Mouse (Mus musculus) c-Kit-positive CD71-positive TER-119-positive erythroid progenitor cells, embryonic 14.5 days (primary cell): Measurements from ENCODE around the gene Prpf31.

Experiments used
- DNase-seq: peaks from one replicate; pipeline ENCODE4 v3.0.0-alpha.2; 2013; ENCODE audit warnings: low spot score

Prpf31 gene

DNA sequence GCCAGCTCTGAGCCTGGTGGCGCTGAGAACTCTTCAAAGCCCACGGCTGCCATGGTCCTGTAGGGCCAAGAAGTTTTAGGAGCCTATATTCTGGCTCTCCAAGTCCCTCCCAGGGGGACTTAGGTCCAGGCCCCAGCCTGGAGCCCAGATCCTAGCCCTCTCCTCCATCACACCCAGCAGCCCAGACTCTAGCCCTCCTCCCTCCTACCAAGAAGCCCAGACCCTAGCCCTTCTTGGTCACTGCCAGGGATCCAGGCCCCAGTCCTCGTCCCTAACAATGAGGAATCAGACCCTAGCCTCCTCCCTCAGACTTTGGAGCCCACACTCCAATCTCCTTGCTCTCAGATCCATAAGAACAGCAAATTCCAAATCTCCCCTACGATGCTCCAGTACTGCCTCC lies 755 bp upstream of the Prpf31 start:
- DNase-seq = no peak

DNA sequence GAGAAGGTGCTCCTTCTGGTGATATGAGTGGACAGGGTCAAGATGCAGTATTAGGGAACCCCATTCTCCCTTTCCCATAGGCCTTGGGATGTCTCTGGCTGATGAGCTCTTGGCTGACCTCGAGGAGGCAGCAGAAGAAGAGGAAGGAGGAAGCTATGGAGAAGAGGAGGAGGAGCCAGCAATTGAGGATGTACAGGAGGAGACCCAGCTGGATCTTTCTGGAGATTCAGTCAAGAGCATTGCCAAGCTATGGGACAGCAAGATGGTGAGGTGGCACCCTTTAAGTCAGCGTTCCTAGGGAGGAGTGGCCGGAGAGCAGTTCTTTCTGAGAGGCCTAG lies 662 bp downstream of the Prpf31 start:
- no peak for DNase-seq

DNA sequence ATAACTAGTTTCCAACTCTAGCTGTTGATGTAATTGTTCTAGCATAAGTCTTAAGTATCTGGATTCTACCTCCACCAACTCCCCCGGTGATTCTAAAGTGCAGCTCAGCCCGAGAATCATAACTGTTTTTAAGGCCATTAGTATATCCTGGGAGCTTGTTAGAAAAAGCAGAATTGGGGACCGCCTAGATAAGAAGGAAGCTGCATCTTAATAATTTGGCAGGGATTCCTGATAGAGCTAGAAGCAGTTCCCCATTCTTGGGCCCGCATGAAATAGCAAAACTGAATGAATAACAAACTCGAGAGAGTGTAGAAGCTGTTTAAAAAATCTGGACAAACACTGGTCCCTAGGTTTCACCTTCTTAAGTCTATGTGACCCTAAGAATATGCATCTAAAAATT lies 13.6 kb downstream of the Prpf31 start:
- no peak for DNase-seq

DNA sequence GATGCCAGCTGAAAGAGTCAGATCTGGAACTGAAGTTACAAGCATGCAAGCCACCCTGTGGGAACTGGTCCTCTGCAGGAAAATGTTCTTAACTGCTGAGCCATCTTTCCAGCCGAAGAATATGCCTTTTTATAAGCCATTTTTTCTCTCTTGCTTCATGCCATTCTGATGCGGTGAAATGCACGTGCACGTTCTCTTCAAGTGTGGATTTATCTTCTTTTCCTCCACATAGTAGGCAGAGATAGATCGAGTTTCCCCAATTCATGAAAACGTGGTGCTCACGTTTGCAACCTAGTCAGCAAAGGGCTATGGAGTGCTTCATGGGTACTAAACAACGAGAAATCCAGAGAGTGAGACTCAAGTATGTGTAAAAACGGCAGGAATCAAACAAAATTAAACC lies 14.1 kb downstream of the Prpf31 start:
- DNase-seq = no peak

DNA sequence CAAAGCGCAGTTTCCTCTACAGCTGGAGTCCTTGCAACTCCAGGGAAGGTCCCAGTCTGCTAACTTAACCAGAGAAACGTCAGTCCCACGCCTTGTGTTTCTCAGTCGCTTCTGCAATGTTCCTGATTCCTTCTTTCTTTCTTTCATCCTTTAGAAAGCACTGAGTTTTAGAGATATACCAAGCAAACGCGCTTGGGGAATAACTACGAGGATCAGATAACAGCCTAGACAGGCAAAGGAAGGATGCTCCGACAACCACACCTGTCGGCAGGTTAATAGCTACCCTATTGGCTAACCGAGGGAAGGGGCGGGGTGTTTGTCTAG lies 14.5 kb downstream of the Prpf31 start:
- DNase-seq = no peak

DNA sequence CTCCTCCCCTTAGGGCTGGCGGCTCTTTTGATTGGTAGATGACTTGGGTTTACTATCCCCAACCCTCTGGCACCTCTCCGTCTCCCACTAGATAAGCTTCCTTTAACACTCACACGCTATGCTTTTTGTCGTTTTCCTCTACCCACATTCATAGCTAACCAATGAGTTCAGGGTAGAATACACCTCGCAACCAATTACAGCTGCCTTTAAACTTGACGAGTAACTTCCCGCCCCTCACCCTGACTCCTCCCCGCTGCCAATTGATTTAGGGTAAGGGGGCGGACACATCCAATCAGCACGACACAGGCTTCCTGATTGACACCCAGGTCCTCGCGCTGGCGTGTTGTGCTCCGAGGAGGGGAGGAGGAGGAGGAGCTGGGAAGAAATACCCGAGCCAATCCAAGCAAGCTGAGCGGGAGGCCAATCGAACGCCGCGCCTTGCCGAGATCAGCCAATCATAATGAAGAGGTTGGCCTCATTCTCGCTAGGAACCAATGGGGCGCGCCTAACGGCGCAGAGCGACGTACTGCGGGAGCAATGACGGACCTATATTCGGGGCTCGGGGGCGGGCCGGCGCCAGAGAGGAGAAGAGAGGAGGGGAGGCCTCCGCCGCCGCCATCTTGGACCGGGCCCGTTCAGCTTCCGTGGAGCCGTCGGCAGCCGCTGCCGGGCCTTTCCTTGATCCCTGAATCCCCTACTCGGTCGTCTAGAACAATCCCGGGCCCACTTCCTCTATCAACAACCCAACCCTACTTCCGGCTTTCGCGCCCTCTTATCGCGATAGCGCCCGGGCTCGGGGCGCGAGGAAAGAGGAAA lies 15.1 kb downstream of the Prpf31 start, which contains the start of gene Cnot3:
Cnot3 (plus strand) TSS at position 597 of the 816 bp plus-strand sequence.
- peak; percentile 98 for DNase-seq

DNA sequence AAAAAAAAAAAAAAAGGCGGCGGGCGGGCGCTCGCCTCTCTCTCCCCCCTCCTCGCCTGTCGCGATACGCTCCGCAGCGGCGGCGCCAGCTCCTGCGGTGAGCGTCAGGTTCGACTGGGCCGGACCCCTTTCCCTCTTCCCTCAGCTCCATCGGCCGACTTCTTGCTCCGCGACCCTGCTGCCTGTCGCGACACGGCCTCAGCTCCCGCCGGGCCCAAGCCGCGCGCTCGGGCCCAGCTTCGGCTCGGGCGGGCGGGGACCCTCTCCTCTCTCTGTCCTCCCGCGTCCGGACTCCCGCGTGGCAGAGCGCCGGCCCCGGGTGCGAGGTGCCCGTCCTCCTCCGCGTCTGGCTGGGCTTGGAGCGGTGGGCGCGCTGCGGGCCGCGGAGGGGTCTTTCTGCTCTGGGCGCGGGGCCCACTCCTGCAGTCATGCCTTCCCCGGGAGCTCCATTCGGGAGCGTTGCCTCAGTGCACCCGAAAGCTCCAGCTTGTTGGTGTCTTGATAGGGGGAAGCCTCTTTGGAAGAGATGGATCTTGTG lies 15.8 kb downstream of the Prpf31 start:
- DNase-seq = no peak

DNA sequence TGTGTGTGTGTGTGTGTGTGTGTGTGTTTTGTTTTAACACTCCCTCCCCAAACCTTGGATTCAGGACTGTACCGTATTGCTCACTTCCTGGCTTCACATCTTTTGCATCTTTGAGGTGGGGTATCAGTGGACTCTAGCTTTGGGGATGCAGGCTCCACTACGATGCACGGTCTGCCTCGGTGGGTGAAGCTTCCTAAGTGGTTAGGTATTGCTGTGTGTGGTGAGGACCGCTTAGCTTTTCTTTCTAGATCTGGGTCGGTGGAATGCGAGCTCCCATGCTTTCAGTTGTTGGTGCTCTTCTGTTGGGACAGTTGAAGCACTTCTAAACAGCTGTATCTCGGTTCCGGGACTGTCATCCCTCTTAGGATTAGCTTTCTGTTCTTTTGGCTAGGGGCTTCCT lies 16.4 kb downstream of the Prpf31 start:
- peak; percentile 13 for DNase-seq

DNA sequence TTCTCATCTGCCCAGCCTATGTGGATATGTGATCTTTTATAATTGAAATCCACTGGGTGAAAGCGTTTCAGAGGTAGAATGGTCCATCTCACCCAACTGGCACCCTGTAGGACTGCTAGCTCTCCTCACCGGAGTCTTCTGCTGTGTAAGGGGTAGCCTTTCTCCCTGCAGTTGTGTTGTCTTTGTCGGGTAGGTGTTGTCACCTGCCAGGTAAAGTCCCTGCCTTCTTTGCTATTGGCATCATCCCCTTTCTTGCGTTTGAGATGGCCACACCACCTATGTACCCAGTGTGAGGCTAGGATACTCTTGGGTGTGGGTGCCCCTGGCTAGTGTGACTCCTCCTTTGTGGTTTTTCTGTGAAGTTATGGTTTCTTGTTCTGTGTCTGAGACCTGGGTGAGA lies 16.9 kb downstream of the Prpf31 start:
- DNase-seq = peak; percentile 15

DNA sequence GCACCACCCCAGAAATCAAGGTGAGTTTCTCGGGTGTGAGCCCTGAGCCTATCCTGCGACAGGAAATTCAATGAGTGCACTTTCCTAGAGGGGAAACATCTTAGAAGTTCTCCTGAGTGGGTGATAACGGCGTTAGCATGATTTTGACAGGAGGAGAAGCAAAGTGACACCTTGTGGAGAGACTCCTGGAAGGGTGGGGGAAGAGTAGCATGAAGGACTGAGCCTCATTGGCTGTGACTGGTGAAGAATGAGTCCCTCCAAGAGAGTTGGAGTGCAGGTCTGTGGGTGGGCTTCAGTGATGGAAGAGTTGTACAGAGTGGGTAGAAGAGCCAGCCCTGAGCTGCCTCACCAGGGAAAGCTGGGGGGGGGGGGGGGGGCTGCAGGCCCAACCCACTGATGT lies 27.2 kb downstream of the Prpf31 start:
- DNase-seq = no peak

DNA sequence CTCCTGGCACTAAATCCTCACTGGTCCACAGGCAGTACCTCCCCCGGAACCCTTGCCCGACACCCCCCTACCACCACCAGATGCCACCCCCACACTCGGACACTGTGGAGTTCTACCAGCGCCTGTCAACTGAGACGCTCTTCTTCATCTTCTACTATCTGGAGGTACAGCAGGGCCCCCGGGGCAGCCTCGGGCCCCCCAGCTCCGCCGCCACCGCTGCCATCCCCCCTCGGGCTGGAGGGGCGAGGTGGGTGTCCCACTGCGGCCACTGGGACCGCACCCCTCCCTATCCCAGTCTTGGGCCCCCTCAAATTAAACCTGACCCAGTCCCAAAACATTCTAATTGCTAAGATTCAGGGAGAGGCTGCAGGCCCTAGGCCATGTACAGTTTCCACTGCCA lies 28.8 kb downstream of the Prpf31 start:
- DNase-seq = no peak

DNA sequence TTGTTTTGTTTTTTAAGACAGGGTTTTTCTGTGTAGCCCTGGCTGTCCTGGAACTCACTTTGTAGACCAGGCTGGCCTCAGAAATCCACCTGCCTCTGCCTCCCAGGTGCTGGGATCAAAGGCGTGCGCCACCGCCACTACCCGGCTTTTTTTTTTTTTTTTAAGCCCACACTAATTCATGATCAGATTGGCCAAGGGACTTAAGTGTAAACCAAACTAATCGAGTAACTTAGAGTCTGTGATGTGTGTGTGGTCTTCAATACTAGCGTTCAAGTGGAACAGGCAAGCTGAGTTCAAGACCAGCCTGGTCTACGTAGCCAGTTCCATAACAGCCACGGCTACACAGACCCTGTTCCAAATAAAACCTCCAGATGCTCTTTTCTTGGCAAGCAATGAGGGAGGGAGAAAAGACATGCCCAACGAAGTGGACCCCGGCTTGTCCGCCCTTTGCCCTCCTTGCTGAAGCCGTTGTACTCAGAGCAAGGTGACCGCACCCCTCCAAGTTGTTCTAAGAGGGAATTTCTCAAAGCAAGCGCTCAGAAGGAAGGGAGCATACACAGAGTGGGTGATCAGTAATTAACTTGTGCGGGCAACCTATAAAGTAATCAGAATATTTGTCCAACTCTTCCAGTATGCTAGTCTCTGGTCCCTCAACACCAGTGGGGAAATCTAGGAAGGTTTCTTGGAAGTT lies 34.9 kb downstream of the Prpf31 start:
- DNase-seq = no peak

DNA sequence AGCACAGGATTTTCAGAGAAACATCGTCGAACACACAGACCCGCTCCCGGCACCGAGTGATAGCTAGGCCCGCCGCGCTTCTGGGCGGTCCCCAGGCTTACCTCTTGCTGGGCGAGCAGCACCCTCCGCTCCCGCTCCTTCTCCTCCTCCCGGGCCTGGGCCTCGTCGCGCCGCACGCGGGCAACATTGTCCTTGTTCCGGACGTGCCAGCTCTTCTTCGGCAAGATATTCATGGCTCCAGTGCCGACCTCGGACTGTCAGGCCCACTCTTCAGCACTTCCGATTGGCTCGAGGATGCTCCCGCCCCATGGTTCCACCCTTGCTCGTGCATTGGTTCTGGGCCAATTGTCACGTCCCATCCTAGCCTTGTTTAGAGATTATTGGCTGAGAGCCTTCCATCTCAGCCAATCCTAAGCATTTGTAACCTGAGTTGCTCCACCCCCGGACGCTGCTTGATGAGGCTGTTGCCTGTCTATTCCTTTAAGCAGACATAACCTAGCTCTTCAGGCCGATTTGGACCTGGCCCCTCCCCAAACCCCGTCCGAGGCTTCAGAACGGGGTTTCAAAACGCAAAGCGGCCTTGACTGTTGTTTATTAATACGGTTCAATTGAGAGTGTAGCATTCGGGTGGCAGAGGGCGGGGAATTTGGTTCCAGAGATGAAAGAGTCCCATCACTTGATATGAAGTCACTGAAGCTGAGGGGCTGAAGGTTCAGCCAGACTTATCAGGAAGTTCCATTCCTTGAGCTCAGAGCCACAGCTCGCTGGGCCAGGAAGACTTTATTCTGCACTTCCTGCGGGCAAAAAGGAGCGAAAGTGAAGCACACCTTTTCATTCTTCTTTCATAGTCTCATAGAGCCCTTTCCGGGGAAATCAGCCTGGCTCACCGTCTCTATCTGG lies 35.7 kb downstream of the Prpf31 start, which contains the start of gene Leng1:
Leng1 (minus strand) TSS at position 626 of the 900 bp plus-strand sequence.
- DNase-seq = peak; percentile 98

DNA sequence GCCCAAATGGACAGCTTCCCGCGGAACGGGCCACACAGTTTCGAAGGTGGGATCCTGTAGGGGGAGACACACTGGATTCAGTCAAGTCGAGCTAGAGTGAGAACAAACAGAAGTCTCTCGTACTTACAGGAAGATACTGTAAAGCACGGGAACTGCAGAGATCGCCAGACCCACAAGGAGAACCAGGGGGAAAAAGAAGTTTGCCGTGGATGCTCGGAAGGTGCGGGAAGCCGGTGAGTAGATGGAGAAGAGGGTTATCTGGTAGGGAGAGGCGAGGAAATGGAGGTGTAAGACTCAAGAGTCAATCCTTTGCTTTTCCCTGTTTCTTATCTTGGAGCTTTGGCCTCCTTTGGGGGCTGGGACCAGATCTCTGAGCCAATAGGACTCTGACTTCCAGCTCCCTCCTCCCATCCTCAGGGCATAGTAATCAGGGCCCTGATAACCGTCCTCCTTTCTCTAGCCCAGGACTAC lies 37.2 kb downstream of the Prpf31 start:
- DNase-seq = peak; percentile 65

DNA sequence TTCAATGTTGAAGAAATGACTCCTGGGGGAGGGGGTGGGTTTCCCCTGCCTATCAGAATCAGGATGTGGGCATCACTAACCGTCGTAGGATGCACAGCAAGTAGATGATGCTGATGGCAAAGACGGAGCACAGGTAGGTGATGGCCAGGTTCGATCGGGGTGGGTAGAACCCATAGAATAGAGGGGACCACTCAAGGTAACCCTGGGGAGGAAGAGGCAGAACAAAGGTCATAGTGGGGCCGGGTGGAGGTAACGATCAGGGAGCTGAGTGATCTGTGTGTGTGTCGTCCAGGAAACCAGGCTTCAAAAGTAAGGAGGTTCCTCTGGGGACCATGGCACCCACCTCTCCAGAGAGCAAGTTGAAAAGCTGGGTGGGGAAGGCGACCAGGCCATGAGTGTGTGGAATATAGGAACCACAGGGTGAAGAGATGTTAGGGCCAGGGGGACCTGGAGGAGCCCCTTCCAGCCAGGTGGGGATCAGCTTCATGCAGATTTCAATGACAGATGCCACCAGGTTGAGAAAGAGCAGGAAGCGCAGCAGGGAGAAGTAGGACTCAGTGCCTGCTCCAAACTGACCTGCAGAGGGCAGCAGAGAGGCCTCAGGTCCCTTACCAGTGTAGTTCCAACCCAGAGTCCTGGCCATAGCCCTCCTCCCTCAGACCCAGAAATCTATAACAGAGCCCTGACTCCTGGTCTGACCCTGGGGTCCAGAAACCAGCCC lies 44.9 kb downstream of the Prpf31 start:
- peak; percentile 79 for DNase-seq

DNA sequence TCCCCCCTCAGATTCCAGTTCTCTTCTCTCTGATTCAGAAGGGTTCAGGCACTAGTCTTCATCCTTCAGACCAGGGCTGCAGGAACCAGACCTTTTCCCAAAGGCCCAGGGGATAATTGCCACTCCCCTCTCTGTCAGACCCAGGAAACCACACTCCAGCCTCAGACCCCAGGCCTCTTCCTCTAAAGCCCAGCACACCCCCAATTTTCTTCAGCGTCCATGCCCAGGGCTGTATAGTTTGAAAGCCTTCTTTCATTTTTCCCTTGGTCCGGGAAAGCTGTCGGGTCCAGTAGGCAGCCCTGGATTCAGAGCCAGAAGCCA lies 45.4 kb downstream of the Prpf31 start:
- no peak for DNase-seq

DNA sequence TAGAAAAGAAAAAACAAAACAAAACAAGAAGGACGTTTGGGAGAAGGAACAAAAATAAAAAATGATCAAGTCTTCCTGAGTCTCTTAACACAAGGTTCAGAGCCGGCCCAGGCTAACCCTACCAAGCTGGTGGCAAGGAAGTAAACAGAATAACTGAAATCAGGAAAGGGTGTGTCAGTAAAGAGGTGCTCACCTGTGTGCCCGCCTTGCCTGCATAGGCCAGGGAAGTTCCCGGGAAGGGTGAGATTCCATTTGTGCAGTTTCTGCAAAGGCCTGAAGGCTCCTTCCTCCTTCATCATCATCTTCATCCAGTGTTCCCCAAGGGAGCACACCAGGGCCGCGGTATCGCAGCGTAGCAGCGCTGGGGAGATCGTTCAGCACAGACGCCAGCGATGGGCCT lies 46.6 kb downstream of the Prpf31 start:
- no peak for DNase-seq

DNA sequence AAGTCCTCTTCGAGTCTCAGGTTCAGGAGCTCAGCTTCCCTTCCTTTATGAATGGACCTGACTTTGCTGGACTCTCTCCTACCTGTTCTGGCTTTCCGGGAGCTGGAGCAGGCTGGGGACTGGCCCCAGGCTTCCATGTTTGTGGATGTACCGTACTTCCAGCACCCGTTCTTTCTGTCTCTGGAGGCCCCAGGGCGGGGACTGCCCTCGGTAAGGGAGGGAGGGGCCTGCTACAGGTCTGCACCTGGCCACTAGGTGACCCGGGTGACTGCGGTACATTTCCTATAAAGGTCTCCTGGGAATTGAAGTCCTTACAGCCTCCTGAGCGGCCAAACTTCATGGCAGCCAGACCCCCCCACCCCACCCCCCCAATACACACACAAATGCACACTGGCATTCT lies 47.6 kb downstream of the Prpf31 start, which contains the start of gene Tmc4:
Tmc4 (minus strand) TSS at position 212 of the 400 bp plus-strand sequence.
- DNase-seq = no peak

DNA sequence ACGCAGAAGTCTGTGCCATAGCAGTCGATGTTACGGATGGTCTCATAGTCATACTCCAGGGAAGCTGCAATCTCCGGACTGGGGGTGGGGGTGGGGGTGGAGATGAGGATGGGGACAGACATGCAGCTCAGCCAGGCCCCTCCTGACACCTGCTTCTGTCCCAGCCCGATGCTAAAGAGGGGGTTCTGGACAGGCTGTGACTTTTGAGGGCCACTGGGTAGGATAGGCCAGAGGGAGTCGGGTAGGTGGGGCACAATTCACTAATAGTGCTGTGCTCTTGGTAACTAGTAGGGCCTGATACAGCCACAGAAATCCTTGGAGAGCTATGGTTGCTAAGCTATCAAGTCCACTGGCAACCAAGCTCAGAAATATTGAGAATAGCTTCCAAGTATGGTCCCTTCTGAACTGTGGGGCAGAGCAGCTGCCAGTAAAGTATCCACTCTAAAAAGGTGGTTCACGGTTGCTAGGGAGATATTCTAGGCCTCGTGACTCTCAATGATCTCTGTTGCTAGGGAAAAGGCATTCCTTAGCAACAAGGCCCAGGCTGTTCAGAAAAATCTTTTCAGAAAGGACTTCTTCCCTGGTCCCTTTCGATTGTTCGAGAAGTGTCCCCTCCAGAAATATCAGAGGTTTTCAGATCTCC lies 54.2 kb downstream of the Prpf31 start:
- DNase-seq = no peak

DNA sequence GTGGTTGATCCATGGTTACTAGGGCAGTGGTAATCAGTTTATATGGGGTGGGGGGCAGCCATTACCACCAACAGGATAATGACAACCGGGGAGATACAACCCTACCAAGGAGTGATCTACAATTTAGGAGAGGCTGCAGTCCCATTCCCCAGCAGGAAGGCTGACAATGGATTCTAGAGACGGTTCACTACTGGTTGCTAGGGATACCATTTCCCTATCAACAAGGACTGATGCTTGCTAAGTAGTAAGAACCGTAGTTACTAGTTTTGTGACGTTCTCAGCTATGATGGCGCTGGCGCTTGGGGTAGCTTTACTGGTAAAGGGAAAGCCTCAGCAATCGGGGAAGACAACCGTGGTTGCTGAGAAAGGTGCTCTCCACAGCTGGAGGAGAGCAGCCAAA lies 54.9 kb downstream of the Prpf31 start:
- DNase-seq = no peak
